Mouse (Mus musculus): Measurements from ENCODE around the gene D6Wsu163e. TPM values are rescaled to one million over a fixed set of nuclear protein-coding genes. Genes with fewer than 3 reads are reported as not detected.

D6Wsu163e gene
- total RNA-seq (2012; rRNA removed) (31.4 and 36.6 TPM in 2 replicates), polyA plus RNA-seq (2012; ENCODE audit: insufficient read depth in 1 of 2, insufficient read length in 2 of 2, low read depth in 1 of 2, low replicate concordance in 2 of 2, missing spikeins in 1 of 2) (10 to 100 TPM in 1 of 2 experiments, not detected in 1; 28.4 TPM)

GRCm38 (mm10) chr6:126939487-126940171 lies at the start of gene D6Wsu163e, which contains the start of gene Rad51ap1:
TSS of gene D6Wsu163e (plus strand) at chr6:126939962.
TSS of gene Rad51ap1 (minus strand) at chr6:126939587.
- Histone ChIP-seq H3K36me3 (ENCODE audit: control insufficient read depth in 1 of 2, insufficient read depth in 2 of 2, low read length in 2 of 2) (peaks cover 8 to 15% of the 10 kb centered on the region in 2 experiments), H3K79me2 (ENCODE audit: control insufficient read depth, insufficient read depth, low read length, poor library complexity) (peaks cover 20% of the 10 kb centered on the region)
- no peak for TF ChIP-seq RCOR1 (IDR thresholded peaks at IDR 0.05; ENCODE audit: low read depth, low read length)
- peak; percentile 76 for TF ChIP-seq NELFE (IDR thresholded peaks at IDR 0.05; ENCODE audit: low read depth, low read length)
- no peak for TF ChIP-seq POLR2AphosphoS5 (IDR thresholded peaks at IDR 0.05; ENCODE audit: borderline replicate concordance, low read depth, low read length)
- no peak for TF ChIP-seq UBTF (IDR thresholded peaks at IDR 0.05; ENCODE audit: borderline replicate concordance, insufficient read depth, low read depth, low read length)
- TF ChIP-seq GABPA (IDR thresholded peaks at IDR 0.05; ENCODE audit: low read depth, low read length) = no peak
- TF ChIP-seq POLR2A (IDR thresholded peaks at IDR 0.05; ENCODE audit: control insufficient read depth in 1 of 2, insufficient read depth in 1 of 2, low read depth in 1 of 2, low read length in 2 of 2, poor library complexity in 1 of 2) = peak in 1 of 2 experiments; percentile 80; a peak in 2 of 4 replicates
- peak in 1 of 2 experiments; percentile 55; a peak in 1 of 4 replicates for TF ChIP-seq USF2 (IDR thresholded peaks at IDR 0.05; ENCODE audit: borderline replicate concordance in 1 of 2, insufficient read depth in 1 of 2, low read depth in 1 of 2, low read length in 2 of 2)
- TF ChIP-seq CTCF (IDR thresholded peaks at IDR 0.05 in 2 of 3, conservative IDR thresholded peaks at IDR 0.05 in 1 of 3; ENCODE audit: control insufficient read depth in 1 of 3, insufficient read depth in 1 of 3, low read depth in 2 of 3, low read length in 3 of 3, poor library complexity in 1 of 3, severe bottlenecking in 1 of 3) = no peak
- 0 out of 2 replicates have a peak, but pooled peaks have one; percentile 21 for TF ChIP-seq MAZ (IDR thresholded peaks at IDR 0.05; ENCODE audit: low read depth, low read length)
- TF ChIP-seq SMC3 (IDR thresholded peaks at IDR 0.05; ENCODE audit: low read depth, low read length) = no peak
- TF ChIP-seq KAT2A (conservative IDR thresholded peaks at IDR 0.05; ENCODE audit: low read depth, low read length) = no peak; the same call in 1 of the 2 replicates
- TF ChIP-seq TCF12 (IDR thresholded peaks at IDR 0.05; ENCODE audit: low read depth, low read length) = no peak
- peak; percentile 21; the same call in 1 of the 2 replicates for TF ChIP-seq ETS1 (IDR thresholded peaks at IDR 0.05; ENCODE audit: low read depth, low read length)
- peak; percentile 38; the same call in 1 of the 2 replicates for TF ChIP-seq CHD2 (IDR thresholded peaks at IDR 0.05; ENCODE audit: low read length)
- peak; percentile 22; the same call in 1 of the 2 replicates for TF ChIP-seq MYB (IDR thresholded peaks at IDR 0.05; ENCODE audit: low read depth, low read length)
- peak; percentile 73 for TF ChIP-seq MAX (IDR thresholded peaks at IDR 0.05; ENCODE audit: low read length)
- peak; percentile 99 for TF ChIP-seq MXI1 (IDR thresholded peaks at IDR 0.05; ENCODE audit: low read depth, low read length)
- peak; percentile 99 for TF ChIP-seq SIN3A (IDR thresholded peaks at IDR 0.05; ENCODE audit: low read length)
- no peak for TF ChIP-seq GATA1 (IDR thresholded peaks at IDR 0.05; ENCODE audit: low read depth, low read length)
- 0 out of 2 replicates have a peak, but pooled peaks have one; percentile 28 for TF ChIP-seq MAFK (IDR thresholded peaks at IDR 0.05; ENCODE audit: borderline replicate concordance, low read depth, low read length)
- TF ChIP-seq EP300 (IDR thresholded peaks at IDR 0.05; ENCODE audit: low read depth in 1 of 2, low read length in 2 of 2) = no peak
- TF ChIP-seq ELF1 (IDR thresholded peaks at IDR 0.05; ENCODE audit: low read depth, low read length) = peak; percentile 21; the same call in 1 of the 2 replicates
- no peak for TF ChIP-seq RAD21 (IDR thresholded peaks at IDR 0.05; ENCODE audit: low read depth, low read length)
- TF ChIP-seq ZKSCAN1 (IDR thresholded peaks at IDR 0.05; ENCODE audit: low read depth, low read length) = no peak
- no peak for TF ChIP-seq CHD1 (IDR thresholded peaks at IDR 0.05; ENCODE audit: low read depth, low read length)
- peak; percentile 99 for TF ChIP-seq ZNF384 (IDR thresholded peaks at IDR 0.05; ENCODE audit: low read depth, low read length)
- TF ChIP-seq E2F4 (IDR thresholded peaks at IDR 0.05; ENCODE audit: borderline replicate concordance, low read depth, low read length) = peak; percentile 88; the same call in 1 of the 2 replicates
- no peak; the same call in 1 of the 2 replicates for TF ChIP-seq ZMIZ1 (IDR thresholded peaks at IDR 0.05; ENCODE audit: low read depth, low read length)
- TF ChIP-seq BHLHE40 (IDR thresholded peaks at IDR 0.05; ENCODE audit: borderline replicate concordance, low read depth, low read length) = peak; percentile 92
- TF ChIP-seq NRF1 (IDR thresholded peaks at IDR 0.05; ENCODE audit: insufficient read depth, low read depth, low read length, poor library complexity, severe bottlenecking) = peak; percentile 91
- 0 out of 2 replicates have a peak, but pooled peaks have one; percentile 29 for TF ChIP-seq TBP (IDR thresholded peaks at IDR 0.05; ENCODE audit: low read depth, low read length)
- TF ChIP-seq HCFC1 (IDR thresholded peaks at IDR 0.05; ENCODE audit: low read depth, low read length) = peak; percentile 91
- no peak for TF ChIP-seq JUND (IDR thresholded peaks at IDR 0.05; ENCODE audit: low read depth, low read length)
- peak; percentile 93 for TF ChIP-seq USF1 (IDR thresholded peaks at IDR 0.05; ENCODE audit: low read depth, low read length)

More at GRCm38 (mm10) chr6:126939487-126940171, at the start of gene D6Wsu163e, which contains the start of gene Rad51ap1:
- Histone ChIP-seq H3K4me1 (ENCODE audit: control insufficient read depth in 1 of 2, insufficient read depth in 2 of 2, low read length in 2 of 2) (peaks cover 0 to 8% of the 10 kb centered on the region in 2 experiments; a peak in 1 of 4 replicates), H3K4me3 (ENCODE audit: control insufficient read depth in 1 of 2, insufficient read depth in 1 of 2, low read depth in 2 of 2, low read length in 2 of 2) (peak within 1 kb of the TSS; percentile 89 to 91), H3K27me3 (ENCODE audit: control insufficient read depth in 1 of 2, insufficient read depth in 2 of 2, low read length in 2 of 2) (no peaks in the 10 kb centered on the region), H3K9ac (ENCODE audit: control insufficient read depth, low read depth, low read length, poor library complexity, severe bottlenecking) (peak within 1 kb of the TSS; percentile 86), H3K27ac (ENCODE audit: control insufficient read depth, low read depth, low read length) (peak within 1 kb of the TSS; percentile 81), H3K9me3 (replicated peaks; ENCODE audit: insufficient read depth, low read length) (no peaks in the 10 kb centered on the region)
- peak; percentile 97 for DNase-seq (ENCODE audit: low read depth, low spot score)
